Mouse (Mus musculus) MEL (cell line): ENCODE results near the gene Asprv1. TPM values are rescaled to one million over a fixed set of nuclear protein-coding genes. Genes with fewer than 3 reads are reported as not detected.

Experiments
- DNase-seq: peaks from one replicate; pipeline ENCODE4 v3.0.0; 2011; ENCODE audit warnings: low read depth, low spot score
- H3K27ac ChIP-seq: 2 replicates; pipeline ENCODE4 v1.5.1; 2012; ENCODE audit warnings: low read depth, mild to moderate bottlenecking, control low read depth, low read length, moderate library complexity; ENCODE audit not compliant: control insufficient read depth
- H3K27me3 ChIP-seq, 2 experiments: fragments of 150-350 bp in 1 of 2; sonication (generic) in 1 of 2; 2 replicates each; pipeline ENCODE4 v1.6.1; 2012; ENCODE audit warnings: low read length in 2 of 2, mild to moderate bottlenecking in 2 of 2, improper control_type of control experiment in 1 of 2, moderate library complexity in 1 of 2; ENCODE audit not compliant: insufficient read depth in 2 of 2, control insufficient read depth in 1 of 2
- H3K36me3 ChIP-seq, 2 experiments: 2 replicates each; pipeline ENCODE4 v1.6.1; 2012 to 2014; ENCODE audit warnings: low read length in 2 of 2, improper control_type of control experiment in 1 of 2, inconsistent platforms in 1 of 2, mild to moderate bottlenecking in 1 of 2; ENCODE audit not compliant: insufficient read depth in 2 of 2, control insufficient read depth in 1 of 2
- H3K4me1 ChIP-seq, 2 experiments: fragments of 150-350 bp in 1 of 2; sonication (generic) in 1 of 2; 2 replicates each; pipeline ENCODE4 v1.6.1; 2012; ENCODE audit warnings: low read length in 2 of 2, improper control_type of control experiment in 1 of 2, mild to moderate bottlenecking in 1 of 2; ENCODE audit not compliant: insufficient read depth in 2 of 2, control insufficient read depth in 1 of 2
- H3K4me3 ChIP-seq, 2 experiments: fragments of 150-350 bp in 1 of 2; sonication (generic) in 1 of 2; 2 replicates each; pipeline ENCODE4 v1.5.1; 2012; ENCODE audit warnings: low read depth in 2 of 2, low read length in 2 of 2, mild to moderate bottlenecking in 2 of 2, moderate library complexity in 2 of 2, control low read depth in 1 of 2, improper control_type of control experiment in 1 of 2; ENCODE audit not compliant: control insufficient read depth in 1 of 2, insufficient read depth in 1 of 2
- H3K79me2 ChIP-seq: 2 replicates; pipeline ENCODE4 v1.6.1; 2012; ENCODE audit warnings: mild to moderate bottlenecking, low read length, moderate library complexity; ENCODE audit not compliant: control insufficient read depth, poor library complexity, insufficient read depth
- H3K9ac ChIP-seq: 2 replicates; pipeline ENCODE4 v1.6.1; 2012; ENCODE audit warnings: low read depth, mild to moderate bottlenecking, control low read depth, low read length, moderate library complexity; ENCODE audit not compliant: control insufficient read depth, poor library complexity, severe bottlenecking
- H3K9me3 ChIP-seq: fragments of 150-350 bp; sonication (generic); replicated peaks from 2 replicates; pipeline ENCODE4 v1.6.1; 2012; ENCODE audit warnings: mild to moderate bottlenecking, low read length, improper control_type of control experiment, moderate library complexity; ENCODE audit not compliant: insufficient read depth
- BHLHE40 ChIP-seq: IDR thresholded peaks from 2 replicates; pipeline ENCODE4 v1.6.1; 2012; ENCODE audit warnings: low read depth, mild to moderate bottlenecking, inconsistent platforms, low read length, improper control_type of control experiment, borderline replicate concordance
- CHD1 ChIP-seq: IDR thresholded peaks from 2 replicates; pipeline ENCODE4 v1.6.1; 2012; ENCODE audit warnings: low read depth, mild to moderate bottlenecking, inconsistent platforms, low read length, improper control_type of control experiment
- E2F4 ChIP-seq: IDR thresholded peaks from 2 replicates; pipeline ENCODE4 v1.6.1; 2011; ENCODE audit warnings: low read depth, low read length, improper control_type of control experiment, borderline replicate concordance
- EP300 ChIP-seq, 2 experiments: IDR thresholded peaks; 2 replicates each; pipeline ENCODE4 v1.6.1; 2011; ENCODE audit warnings: improper control_type of control experiment in 2 of 2, low read length in 2 of 2, low read depth in 1 of 2, mild to moderate bottlenecking in 1 of 2
- ETS1 ChIP-seq: IDR thresholded peaks from 2 replicates; pipeline ENCODE4 v1.6.1; 2012; ENCODE audit warnings: low read depth, mild to moderate bottlenecking, inconsistent platforms, low read length, improper control_type of control experiment, moderate library complexity
- GATA1 ChIP-seq: IDR thresholded peaks from 2 replicates; pipeline ENCODE4 v1.6.1; 2011; ENCODE audit warnings: low read depth, low read length, improper control_type of control experiment
- JUND ChIP-seq: IDR thresholded peaks from 2 replicates; pipeline ENCODE4 v1.6.1; 2011; ENCODE audit warnings: low read depth, mild to moderate bottlenecking, improper control_type of control experiment, low read length
- KAT2A ChIP-seq: conservative IDR thresholded peaks from 2 replicates; pipeline ENCODE4 v1.6.1; 2012; ENCODE audit warnings: low read depth, low read length, improper control_type of control experiment, inconsistent platforms
- MAFK ChIP-seq: IDR thresholded peaks from 2 replicates; pipeline ENCODE4 v1.6.1; 2011; ENCODE audit warnings: low read depth, mild to moderate bottlenecking, low read length, improper control_type of control experiment, borderline replicate concordance
- MAZ ChIP-seq: IDR thresholded peaks from 2 replicates; pipeline ENCODE4 v1.6.1; 2012; ENCODE audit warnings: low read depth, mild to moderate bottlenecking, inconsistent platforms, low read length, improper control_type of control experiment
- MEF2A ChIP-seq: IDR thresholded peaks from 2 replicates; pipeline ENCODE4 v1.6.1; 2014; ENCODE audit warnings: low read depth, mild to moderate bottlenecking, inconsistent platforms, low read length, improper control_type of control experiment; ENCODE audit not compliant: poor library complexity, insufficient replicate concordance, severe bottlenecking; ENCODE audit errors: extremely low read depth
- MXI1 ChIP-seq: IDR thresholded peaks from 2 replicates; pipeline ENCODE4 v1.6.1; 2011; ENCODE audit warnings: mild to moderate bottlenecking, low read depth, low read length, improper control_type of control experiment
- MYB ChIP-seq: IDR thresholded peaks from 2 replicates; pipeline ENCODE4 v1.6.1; 2011; ENCODE audit warnings: mild to moderate bottlenecking, low read depth, low read length, improper control_type of control experiment
- MYC ChIP-seq: IDR thresholded peaks from 2 replicates; pipeline ENCODE4 v1.6.1; 2011; ENCODE audit warnings: low read depth, mild to moderate bottlenecking, low read length, improper control_type of control experiment, moderate library complexity
- NELFE ChIP-seq: IDR thresholded peaks from 2 replicates; pipeline ENCODE4 v1.6.1; 2011; ENCODE audit warnings: low read depth, low read length, improper control_type of control experiment
- NRF1 ChIP-seq: IDR thresholded peaks from 2 replicates; pipeline ENCODE4 v1.6.1; 2014; ENCODE audit warnings: low read depth, mild to moderate bottlenecking, inconsistent platforms, low read length, improper control_type of control experiment, moderate library complexity; ENCODE audit not compliant: poor library complexity, insufficient read depth, severe bottlenecking
- POLR2AphosphoS2 ChIP-seq: IDR thresholded peaks from 2 replicates; pipeline ENCODE4 v1.6.1; 2011; ENCODE audit warnings: low read length, improper control_type of control experiment
- RAD21 ChIP-seq: IDR thresholded peaks from 2 replicates; pipeline ENCODE4 v1.6.1; 2011; ENCODE audit warnings: mild to moderate bottlenecking, low read depth, low read length, improper control_type of control experiment
- SIN3A ChIP-seq: IDR thresholded peaks from 2 replicates; pipeline ENCODE4 v1.6.1; 2012; ENCODE audit warnings: low read length, improper control_type of control experiment, inconsistent platforms
- SMC3 ChIP-seq: IDR thresholded peaks from 2 replicates; pipeline ENCODE4 v1.6.1; 2011; ENCODE audit warnings: low read depth, low read length, improper control_type of control experiment
- TAL1 ChIP-seq: IDR thresholded peaks from 2 replicates; pipeline ENCODE4 v1.6.1; 2012; ENCODE audit warnings: mild to moderate bottlenecking, inconsistent platforms, low read length, moderate library complexity, mixed read lengths
- TBP ChIP-seq: IDR thresholded peaks from 2 replicates; pipeline ENCODE4 v1.8.0; 2011; ENCODE audit warnings: low read depth, low read length, improper control_type of control experiment
- TCF12 ChIP-seq: IDR thresholded peaks from 2 replicates; pipeline ENCODE4 v1.6.1; 2014; ENCODE audit warnings: low read depth, mild to moderate bottlenecking, inconsistent platforms, low read length, improper control_type of control experiment, moderate library complexity
- USF1 ChIP-seq: IDR thresholded peaks from 2 replicates; pipeline ENCODE4 v1.6.1; 2014; ENCODE audit warnings: low read depth, mild to moderate bottlenecking, inconsistent platforms, low read length, improper control_type of control experiment, moderate library complexity
- ZC3H11A ChIP-seq: IDR thresholded peaks from 2 replicates; pipeline ENCODE4 v1.6.1; 2012; ENCODE audit warnings: low read depth, mild to moderate bottlenecking, inconsistent platforms, low read length, improper control_type of control experiment
- ZKSCAN1 ChIP-seq: IDR thresholded peaks from 2 replicates; pipeline ENCODE4 v1.6.1; 2012; ENCODE audit warnings: low read depth, mild to moderate bottlenecking, inconsistent platforms, low read length, improper control_type of control experiment, moderate library complexity
- ZNF384 ChIP-seq: IDR thresholded peaks from 2 replicates; pipeline ENCODE4 v1.6.1; 2012; ENCODE audit warnings: low read depth, mild to moderate bottlenecking, inconsistent platforms, low read length, improper control_type of control experiment
- polyA plus RNA-seq, 2 experiments: library from polyadenylated mRNA; stranded (reverse) in 1 of 2; unstranded in 1 of 2; fragments of >175 nt in 1 of 2; fragments of >200 nt in 1 of 2; gene quantifications; 2 replicates each; pipeline versions ENCODE4 v1.2.1 to v1.2.4; 2012; ENCODE audit warnings: low replicate concordance in 2 of 2, low read depth in 1 of 2; ENCODE audit not compliant: insufficient read length in 2 of 2, insufficient read depth in 1 of 2, missing spikeins in 1 of 2
- total RNA-seq: library from RNA; depleted of rRNA; stranded (reverse); fragments of 300-350 nt; gene quantifications from 2 replicates; pipeline ENCODE4 v1.2.3, GENCODE M21; 2012

Asprv1 gene
- total and polyA plus RNA-seq, 3 experiments = not detected

- TF ChIP-seq TCF12 = peak; percentile 90
- peak; percentile 96 for TF ChIP-seq TAL1
- no peak for TF ChIP-seq ZC3H11A
- no peak for TF ChIP-seq NRF1
- no peak for TF ChIP-seq KAT2A
- TF ChIP-seq MEF2A = no peak
- TF ChIP-seq BHLHE40 = no peak
- TF ChIP-seq MYB = no peak
- no peak for TF ChIP-seq RAD21
- TF ChIP-seq ZNF384 = no peak
- TF ChIP-seq NELFE = no peak
- peak; percentile 44; the same call in 1 of the 2 replicates for TF ChIP-seq TBP
- no peak for TF ChIP-seq MYC
- TF ChIP-seq POLR2AphosphoS2 = no peak
These were observed 11.5 kb downstream of the Asprv1 start (continued) for GRCm38 (mm10) chr6:86639180-86640160.

- Histone ChIP-seq H3K4me3 (no peak overlapping the region), H3K79me2 (no peaks in the 10 kb centered on the region), H3K27me3 (no peaks in the 10 kb centered on the region), H3K9ac (no peak overlapping the region), H3K36me3 (peaks cover 0 to 22% of the 10 kb centered on the region in 2 experiments; a peak in 2 of 4 replicates), H3K27ac (peak overlapping the region; percentile 15; the same call in 1 of the 2 replicates), H3K4me1 (peaks cover 10 to 30% of the 10 kb centered on the region in 2 experiments), H3K9me3 (no peaks in the 10 kb centered on the region)
- TF ChIP-seq JUND (no peak; the same call in 1 of the 2 replicates), NRF1 (no peak), MAZ (no peak), CHD1 (no peak), TAL1 (no peak), MXI1 (no peak), EP300 (IDR thresholded peaks at IDR 0.05; ENCODE audit: low read depth in 1 of 2, low read length in 2 of 2) (no peak), GATA1 (no peak), SIN3A (no peak), SMC3 (no peak), ZKSCAN1 (no peak), USF1 (no peak), E2F4 (no peak), ETS1 (no peak), POLR2AphosphoS2 (no peak), MAFK (no peak)
- no peak for DNase-seq
These were observed 12.2 kb downstream of the Asprv1 start for GRCm38 (mm10) chr6:86640161-86640560.
